Mouse (Mus musculus) CD8-positive naive resting alpha-beta T cell, adult 2 months (primary cell): Measurements from ENCODE around the gene Sfxn1.

Experiments used
- DNase-seq, 2 experiments: peaks; one replicate each; pipeline ENCODE4 v3.0.0; 2022; ENCODE audit warnings: low read depth in 2 of 2, low spot score in 2 of 2

Sfxn1 gene

GRCm38 (mm10) chr13:54076762-54077460 lies 5.2 kb downstream of the Sfxn1 start:
- DNase-seq = no peak

GRCm38 (mm10) chr13:54077470-54078174 lies 6.0 kb downstream of the Sfxn1 start:
- DNase-seq = no peak

- DNase-seq = no peak
Measured at GRCm38 (mm10) chr13:54079782-54080759, 8.4 kb downstream of the Sfxn1 start.

- DNase-seq = no peak
Measured at GRCm38 (mm10) chr13:54080785-54081184, 9.1 kb downstream of the Sfxn1 start.

GRCm38 (mm10) chr13:54082946-54083345 lies 11.3 kb downstream of the Sfxn1 start:
- no peak for DNase-seq

- no peak for DNase-seq
Measured at GRCm38 (mm10) chr13:54084178-54084577, 12.5 kb downstream of the Sfxn1 start.

GRCm38 (mm10) chr13:54084826-54085225 lies 13.2 kb downstream of the Sfxn1 start:
- no peak for DNase-seq

- DNase-seq = no peak
Measured at GRCm38 (mm10) chr13:54085266-54085665, 13.6 kb downstream of the Sfxn1 start.

- DNase-seq = no peak
Measured at GRCm38 (mm10) chr13:54091719-54092118, 20.1 kb downstream of the Sfxn1 start.

GRCm38 (mm10) chr13:54094349-54094748 lies 22.7 kb downstream of the Sfxn1 start:
- DNase-seq = no peak

GRCm38 (mm10) chr13:54094963-54095362 lies 23.3 kb downstream of the Sfxn1 start:
- no peak for DNase-seq

GRCm38 (mm10) chr13:54095721-54096120 lies 24.1 kb downstream of the Sfxn1 start:
- DNase-seq = no peak

GRCm38 (mm10) chr13:54097227-54097626 lies 25.6 kb downstream of the Sfxn1 start:
- no peak for DNase-seq

- DNase-seq = no peak
Measured at GRCm38 (mm10) chr13:54097797-54098196, 26.1 kb downstream of the Sfxn1 start.

- DNase-seq = no peak
Measured at GRCm38 (mm10) chr13:54101031-54101820, 29.6 kb downstream of the Sfxn1 start.

GRCm38 (mm10) chr13:54102061-54102460 lies 30.4 kb downstream of the Sfxn1 start:
- DNase-seq = no peak

- no peak for DNase-seq
Measured at GRCm38 (mm10) chr13:54103271-54103670, 31.6 kb downstream of the Sfxn1 start.

GRCm38 (mm10) chr13:54103866-54104265 lies 32.2 kb downstream of the Sfxn1 start:
- no peak for DNase-seq

GRCm38 (mm10) chr13:54113819-54114550 lies 42.3 kb downstream of the Sfxn1 start:
- peak; percentile 9 to 36 for DNase-seq

- no peak for DNase-seq
Measured at GRCm38 (mm10) chr13:54114931-54115330, 43.3 kb downstream of the Sfxn1 start.
